8 mouse cellular contexts compared by ENCODE assay signal in genomic region chr6:71543686-71544499, GRCm38 (mm10). TPM values are rescaled to one million over a fixed set of nuclear protein-coding genes. Genes with fewer than 3 reads are reported as not detected.
DNase-seq lines count a peak whose midpoint lies in the region; ATAC-seq and TF ChIP-seq lines count a peak whose summit lies in the region.

Chmp3 (plus strand) TSS chr6:71543797.

- peaks cover 2% of the 10 kb centered on the region; the same call in 1 of the 2 replicates for H3K79me2 ChIP-seq in heart, adult 2 months (replicated peaks; ENCODE audit: control insufficient read depth, insufficient read depth, low read length)

- TF ChIP-seq POLR2A in heart, adult 2 months (IDR thresholded peaks at IDR 0.05; ENCODE audit: insufficient read depth, low read depth, low read length), result peak; percentile 93

- H3K36me3 ChIP-seq in embryonic facial prominence, embryonic 13.5 days, result 0 out of 2 replicates have a peak, but pooled peaks cover 2% of the 10 kb centered on the region
- H3K36me3 ChIP-seq in heart, adult 2 months (ENCODE audit: control insufficient read depth, insufficient read depth, low read length), result no peaks in the 10 kb centered on the region
- H3K36me3 ChIP-seq in limb, embryonic 13.5 days, result peaks cover 3% of the 10 kb centered on the region; the same call in 1 of the 2 replicates
- no peaks in the 10 kb centered on the region for H3K36me3 ChIP-seq in midbrain, embryonic 16.5 days (ENCODE audit: control insufficient read depth, insufficient read depth, low read length)

- H3K27me3 ChIP-seq in embryonic facial prominence, embryonic 13.5 days, result no peaks in the 10 kb centered on the region; the same call in 1 of the 2 replicates
- no peaks in the 10 kb centered on the region for H3K27me3 ChIP-seq in heart, adult 2 months (ENCODE audit: control insufficient read depth, insufficient read depth, low read length)
- H3K27me3 ChIP-seq in limb, embryonic 13.5 days, result no peaks in the 10 kb centered on the region
- no peaks in the 10 kb centered on the region for H3K27me3 ChIP-seq in midbrain, embryonic 16.5 days (ENCODE audit: control insufficient read depth, insufficient read depth, low read depth, low read length)

- peak; percentile 99 for ATAC-seq in embryonic facial prominence, embryonic 13.5 days (ENCODE audit: insufficient number of reproducible peaks, insufficient read depth, low FRiP score, low TSS enrichment, low read depth)
- peak; percentile 98 for ATAC-seq in limb, embryonic 13.5 days (ENCODE audit: low FRiP score, low read depth)
- ATAC-seq in midbrain, embryonic 16.5 days, result peak; percentile 99

- H3K9me3 ChIP-seq in embryonic facial prominence, embryonic 13.5 days, result no peaks in the 10 kb centered on the region
- H3K9me3 ChIP-seq in limb, embryonic 13.5 days, result 0 out of 2 replicates have a peak, but pooled peaks cover 3% of the 10 kb centered on the region
- H3K9me3 ChIP-seq in midbrain, embryonic 16.5 days (replicated peaks; ENCODE audit: control insufficient read depth, low read length, poor library complexity, severe bottlenecking), result no peaks in the 10 kb centered on the region

- TF ChIP-seq CTCF in heart, adult 2 months (IDR thresholded peaks at IDR 0.05), result no peak

- peak within 1 kb of the TSS; percentile 75 for H3K4me3 ChIP-seq in embryonic facial prominence, embryonic 13.5 days
- H3K4me3 ChIP-seq in heart, adult 2 months, result peak within 1 kb of the TSS; percentile 96
- peak within 1 kb of the TSS; percentile 74 for H3K4me3 ChIP-seq in limb, embryonic 13.5 days
- peak within 1 kb of the TSS; percentile 87 for H3K4me3 ChIP-seq in midbrain, embryonic 16.5 days (ENCODE audit: low read depth, low read length)

- peak within 1 kb of the TSS; percentile 99 for H3K27ac ChIP-seq in embryonic facial prominence, embryonic 13.5 days
- peak within 1 kb of the TSS; percentile 100 for H3K27ac ChIP-seq in heart, adult 2 months
- H3K27ac ChIP-seq in limb, embryonic 13.5 days, result peak within 1 kb of the TSS; percentile 98
- peak within 1 kb of the TSS; percentile 99 for H3K27ac ChIP-seq in midbrain, embryonic 16.5 days (ENCODE audit: low read length)

- peak within 1 kb of the TSS; percentile 97 for H3K9ac ChIP-seq in embryonic facial prominence, embryonic 13.5 days
- peak within 1 kb of the TSS; percentile 96 for H3K9ac ChIP-seq in heart, adult 2 months (ENCODE audit: low read depth, low read length)
- peak within 1 kb of the TSS; percentile 92 for H3K9ac ChIP-seq in limb, embryonic 13.5 days
- H3K9ac ChIP-seq in midbrain, embryonic 16.5 days (ENCODE audit: low read depth, low read length), result peak within 1 kb of the TSS; percentile 99

- WGBS in embryonic facial prominence, embryonic 13.5 days, result under 1% methylated on average over 57 of the region's 59 CpGs
- WGBS in heart, adult 2 months, result under 1% methylated on average over 59 of the region's 59 CpGs
- under 1% methylated on average over 57 of the region's 59 CpGs for WGBS in limb, embryonic 13.5 days
- WGBS in midbrain, embryonic 16.5 days, result under 1% methylated on average over 59 of the region's 59 CpGs

- H3K4me1 ChIP-seq in embryonic facial prominence, embryonic 13.5 days, result no peaks in the 10 kb centered on the region
- H3K4me1 ChIP-seq in heart, adult 2 months (ENCODE audit: control insufficient read depth, insufficient read depth, low read length), result peaks cover 3% of the 10 kb centered on the region; the same call in 1 of the 2 replicates
- H3K4me1 ChIP-seq in limb, embryonic 13.5 days, result peaks cover 4% of the 10 kb centered on the region; the same call in 1 of the 2 replicates
- H3K4me1 ChIP-seq in midbrain, embryonic 16.5 days (ENCODE audit: control insufficient read depth, insufficient read depth, low read length), result peaks cover 8% of the 10 kb centered on the region

- intact Hi-C loops in heart, adult 2 months (cut with DNase I), result loop anchor here (1.0 to 5.0 kb wide), 4 partner anchors 51 to 271 kb away; partner anchors contain the start of genes Kdm3a, Rmnd5a and Rnf103

- peak; percentile 94 for DNase-seq in 3134 (ENCODE audit: extremely low read depth, insufficient read length, low spot score)
- peak; percentile 97 to 98 for DNase-seq in adrenal gland, postnatal 36 days
- peak; percentile 97 to 99 for DNase-seq in heart, adult 2 months
- DNase-seq in kidney, adult 8-10 months, result peak; percentile 96 to 98
- peak; percentile 97 to 98 for DNase-seq in spleen, postnatal 10 days (ENCODE audit: low spot score in 2 of 2)

- peak; percentile 43; the same call in 1 of the 2 replicates for TF ChIP-seq EP300 in heart, adult 2 months (IDR thresholded peaks at IDR 0.05; ENCODE audit: insufficient read depth, low read depth, low read length)

- peak within 1 kb of the TSS; percentile 64 for H3K4me2 ChIP-seq in embryonic facial prominence, embryonic 13.5 days
- H3K4me2 ChIP-seq in limb, embryonic 13.5 days (replicated peaks), result peak within 1 kb of the TSS; percentile 74
- peak within 1 kb of the TSS; percentile 74 for H3K4me2 ChIP-seq in midbrain, embryonic 16.5 days (ENCODE audit: low read length)

RNA-seq across cellular contexts. Expression of gene Chmp3, which starts in this region (rescaled TPM):
- 100 to 1,000 TPM; 121 to 126 TPM for total RNA-seq in adrenal gland, postnatal 36 days (2021)
- 56.7 and 60.5 TPM in 2 replicates for polyA plus RNA-seq in embryonic facial prominence, embryonic 13.5 days (2015; fragmentation: Nextera tagmentation; extraction: Ambion mirVana)
- total RNA-seq in heart, adult 2 months (2021), result 10 to 100 TPM; 45.7 to 59.0 TPM
- polyA plus RNA-seq in heart, adult 2 months (2012; rRNA removed), result 34.4 and 56.7 TPM in 2 replicates
- 54.8 and 58.5 TPM in 2 replicates for polyA plus RNA-seq in limb, embryonic 13.5 days (2015; fragmentation: Nextera tagmentation; extraction: Ambion mirVana)
- 57.9 and 58.1 TPM in 2 replicates for polyA plus RNA-seq in midbrain, embryonic 16.5 days (2015; fragmentation: Nextera tagmentation; extraction: Ambion mirVana)

Comparison
In these comparisons a context has a peak if more than half of its experiments do, and no peak if none do; other contexts are left out.
1. Peak in every context shown above with its lines: DNase-seq, ATAC-seq, H3K4me3 ChIP-seq and H3K27ac ChIP-seq.